Mouse (Mus musculus): ENCODE measurements around the gene Aldh9a1.

The Aldh9a1 gene

DNA sequence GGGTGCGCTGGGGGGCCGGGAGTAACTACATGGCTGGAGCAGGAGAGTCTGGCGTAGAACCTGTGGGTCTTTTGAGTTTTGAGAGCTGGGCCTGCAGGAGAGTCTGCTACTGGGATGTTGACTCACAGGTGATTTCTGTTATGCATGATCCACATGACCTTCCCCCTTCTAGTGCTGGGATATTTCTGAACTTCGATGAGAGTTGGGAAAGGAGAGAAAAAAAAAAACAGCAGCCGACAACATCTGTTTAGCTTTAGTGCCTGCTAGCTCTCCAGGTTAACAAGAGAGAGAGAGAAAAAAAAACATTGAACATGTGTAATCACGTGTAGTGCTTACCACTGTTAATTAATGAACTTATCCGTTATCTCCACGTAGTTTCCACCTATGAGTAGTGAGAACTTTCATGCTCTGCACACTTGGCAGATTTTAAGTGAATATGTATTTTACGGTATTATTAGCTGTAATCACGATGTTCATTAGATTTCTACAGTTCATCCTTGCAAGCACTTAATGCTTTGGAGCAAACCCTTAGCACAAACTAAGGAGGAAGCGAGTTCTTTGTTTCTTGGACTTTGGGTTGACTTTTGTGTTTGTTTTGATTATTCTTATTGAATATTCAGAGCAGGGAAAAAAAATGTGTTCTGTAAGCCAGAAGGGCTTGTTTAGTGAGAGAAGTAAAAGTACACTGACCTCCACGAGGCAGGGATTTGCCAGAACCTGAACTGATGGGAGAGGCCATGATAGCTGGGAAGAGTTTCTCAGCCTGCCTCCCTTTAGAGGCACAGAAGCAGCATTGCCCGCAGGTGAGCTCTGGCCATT is 1.0 kb downstream of the Aldh9a1 start:
- DNase-seq (ENCODE audit: low spot score in 2 of 2): no peak

DNA sequence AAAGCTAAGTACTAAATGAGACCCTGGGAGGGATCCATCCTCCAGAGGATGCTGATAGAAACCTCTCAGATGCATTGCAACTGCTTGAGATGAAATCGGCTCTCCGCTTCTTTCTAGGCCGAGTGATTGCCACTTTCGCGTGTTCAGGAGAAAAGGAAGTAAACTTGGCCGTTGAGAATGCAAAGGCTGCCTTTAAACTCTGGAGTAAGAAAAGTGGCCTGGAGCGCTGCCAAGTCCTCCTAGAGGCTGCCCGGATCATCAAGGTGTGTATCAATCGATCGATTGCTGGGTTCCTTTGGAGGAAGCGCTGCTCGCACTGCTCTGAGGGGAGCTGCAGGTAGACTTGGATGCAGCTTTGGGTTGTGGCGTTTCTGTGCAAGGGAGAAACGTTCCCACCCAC is 2.6 kb downstream of the Aldh9a1 start:
- DNase-seq (ENCODE audit: low spot score in 2 of 2): no peak

DNA sequence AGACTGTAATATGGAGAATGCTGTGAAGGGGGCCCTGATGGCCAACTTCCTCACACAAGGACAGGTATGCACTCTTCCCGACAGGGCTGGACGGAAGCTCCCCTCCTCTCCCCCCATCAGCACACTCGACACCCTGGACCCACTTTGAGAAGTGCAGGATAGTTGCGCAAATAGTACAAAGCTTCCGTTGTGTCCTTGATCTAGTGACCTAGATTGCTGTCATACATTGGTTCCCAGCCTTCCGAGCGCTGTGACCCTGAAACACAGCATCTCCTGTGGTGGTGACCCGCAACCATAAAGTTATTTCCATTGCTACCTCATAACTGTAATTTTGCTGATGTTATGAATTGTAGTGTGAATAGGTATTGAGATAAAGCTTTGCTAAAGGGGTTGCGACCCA is 7.6 kb downstream of the Aldh9a1 start:
- DNase-seq (ENCODE audit: low spot score in 2 of 2): no peak

DNA sequence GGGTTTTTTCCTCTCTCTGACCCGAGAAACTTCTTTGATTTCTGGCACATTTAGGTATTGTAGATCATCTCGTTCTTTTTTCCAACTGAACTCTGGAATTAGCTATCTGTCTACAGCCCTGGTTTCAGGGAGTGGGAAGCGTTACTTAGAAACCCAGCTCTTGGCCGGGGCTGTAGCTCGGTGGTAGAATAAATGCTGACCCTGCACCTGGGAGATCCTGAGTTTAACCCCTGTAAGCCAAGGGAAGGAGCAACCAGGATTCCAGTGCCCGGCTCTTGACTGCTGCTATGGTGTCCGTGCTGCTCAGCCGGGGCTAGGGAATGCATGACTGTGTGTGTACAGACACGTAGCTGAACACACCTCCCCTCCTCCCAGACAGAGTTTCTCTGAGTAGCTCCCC is 8.9 kb downstream of the Aldh9a1 start:
- no peak for DNase-seq (ENCODE audit: low spot score in 2 of 2)

DNA sequence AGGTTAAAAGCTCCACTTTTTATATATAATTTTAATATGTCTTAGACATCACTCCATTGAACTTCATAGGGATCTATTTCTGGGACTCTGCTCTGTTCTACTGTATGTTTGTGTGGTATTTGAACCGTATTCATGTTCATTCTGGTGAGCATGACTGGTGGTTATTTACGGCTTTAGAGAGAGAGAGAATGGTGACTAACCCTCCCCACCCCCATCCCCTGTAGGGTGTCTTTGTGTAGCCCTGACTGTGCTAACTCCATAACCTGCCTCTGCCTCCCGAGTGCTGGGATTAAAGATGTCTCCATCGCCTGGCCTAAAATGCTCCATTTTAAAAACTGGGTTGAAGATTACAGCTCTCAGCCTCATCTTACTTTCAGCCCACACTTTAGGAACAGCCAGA is 10.5 kb downstream of the Aldh9a1 start:
- DNase-seq (ENCODE audit: low spot score in 2 of 2): no peak

DNA sequence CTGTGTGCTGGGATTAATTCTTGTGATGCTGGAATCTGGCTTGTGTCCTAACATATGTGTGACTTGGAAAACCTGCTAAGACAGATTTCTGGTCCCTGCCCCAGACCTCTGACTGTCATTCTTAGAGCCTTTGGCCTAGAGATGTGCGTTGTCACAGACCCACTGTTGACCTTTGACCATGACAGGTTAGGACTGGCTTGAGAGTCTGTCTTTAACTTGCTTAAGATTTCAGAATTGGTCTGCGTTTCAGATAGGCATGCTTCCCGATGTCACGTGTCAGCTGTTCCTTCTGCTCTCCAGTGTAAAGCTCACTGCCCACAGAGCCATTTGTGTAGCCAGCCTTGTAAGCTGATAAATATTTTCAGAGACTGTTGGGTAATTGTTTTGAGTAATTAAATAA is 13.0 kb downstream of the Aldh9a1 start:
- DNase-seq (ENCODE audit: low spot score in 2 of 2): no peak

DNA sequence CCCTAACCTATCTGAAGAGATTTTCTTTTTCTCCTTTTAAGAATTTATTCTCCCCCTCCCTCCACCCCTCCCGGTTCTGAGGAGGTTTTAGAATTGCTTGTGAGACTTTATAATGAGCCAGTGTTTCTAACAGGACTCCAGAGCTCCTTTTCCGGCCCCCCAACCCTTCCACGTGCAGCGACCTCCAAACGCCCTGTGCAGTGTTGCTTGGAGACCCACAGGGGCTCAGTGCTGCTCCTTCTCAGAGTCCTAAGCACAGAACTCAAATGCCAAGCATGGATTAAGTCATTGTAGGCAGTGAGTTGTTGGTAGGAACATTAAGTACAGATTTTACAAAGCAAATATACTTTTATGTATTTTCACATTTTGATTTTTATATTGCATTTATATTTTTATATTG is 13.5 kb downstream of the Aldh9a1 start:
- DNase-seq (ENCODE audit: low spot score in 2 of 2): no peak

DNA sequence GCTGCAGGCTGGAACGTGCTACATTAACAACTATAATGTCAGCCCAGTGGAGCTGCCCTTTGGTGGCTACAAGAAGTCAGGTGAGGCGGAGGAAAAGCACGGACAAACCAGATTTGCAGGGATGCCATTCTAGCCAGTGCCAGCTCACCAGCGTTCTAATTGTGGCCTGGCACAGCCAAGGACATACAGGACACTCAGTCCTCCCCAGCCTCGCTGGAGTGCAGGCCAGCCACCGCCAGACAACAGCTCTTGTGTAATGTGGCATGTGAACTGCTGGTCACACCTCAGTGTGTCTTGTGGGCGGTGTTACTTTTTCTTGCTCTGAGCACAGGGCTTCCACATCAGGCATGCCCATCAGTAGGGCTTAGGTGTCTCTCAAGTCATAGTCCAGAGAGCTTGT is 16.0 kb downstream of the Aldh9a1 start:
- DNase-seq (ENCODE audit: low spot score in 2 of 2): peak; percentile 60 to 68

DNA sequence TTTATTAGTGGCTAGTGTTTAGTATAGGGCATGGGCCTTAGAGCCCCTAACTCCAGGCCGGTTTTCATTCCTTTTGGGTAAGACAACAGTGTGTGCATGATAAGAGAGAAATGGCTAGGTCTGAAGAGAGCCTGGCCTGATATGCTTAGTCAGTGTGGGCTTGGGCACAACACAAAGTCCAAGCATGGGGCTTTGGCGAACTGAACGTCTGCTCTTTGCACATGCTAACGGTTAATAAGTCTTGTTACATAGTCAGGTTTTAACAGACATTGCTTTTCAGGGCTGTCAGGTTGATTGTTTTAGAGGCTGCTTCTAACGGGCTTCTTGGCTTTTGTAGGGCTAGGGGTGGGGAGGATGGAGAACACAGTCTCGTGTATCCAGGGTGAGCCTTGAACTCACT is 16.8 kb downstream of the Aldh9a1 start:
- no peak for DNase-seq (ENCODE audit: low spot score in 2 of 2)

DNA sequence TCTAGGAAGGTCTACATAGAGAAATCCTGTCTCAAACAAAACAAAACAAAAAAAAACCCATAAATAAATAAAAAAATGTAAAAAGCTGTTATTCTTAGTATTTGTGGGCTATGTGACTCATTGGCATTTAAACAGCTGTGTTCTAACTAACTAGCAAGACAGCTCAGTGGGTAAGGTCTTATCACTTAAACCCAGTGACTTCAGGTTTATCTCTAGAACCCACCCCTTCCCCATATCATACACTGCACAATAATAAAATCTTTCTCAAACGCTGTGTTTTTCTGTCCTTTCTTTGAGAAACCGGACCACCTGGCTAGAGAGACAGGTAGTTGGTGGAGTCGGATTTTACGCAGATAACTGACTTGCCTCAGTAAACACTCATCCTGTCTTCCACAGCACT is 18.2 kb downstream of the Aldh9a1 start:
- no peak for DNase-seq (ENCODE audit: low spot score in 2 of 2)

DNA sequence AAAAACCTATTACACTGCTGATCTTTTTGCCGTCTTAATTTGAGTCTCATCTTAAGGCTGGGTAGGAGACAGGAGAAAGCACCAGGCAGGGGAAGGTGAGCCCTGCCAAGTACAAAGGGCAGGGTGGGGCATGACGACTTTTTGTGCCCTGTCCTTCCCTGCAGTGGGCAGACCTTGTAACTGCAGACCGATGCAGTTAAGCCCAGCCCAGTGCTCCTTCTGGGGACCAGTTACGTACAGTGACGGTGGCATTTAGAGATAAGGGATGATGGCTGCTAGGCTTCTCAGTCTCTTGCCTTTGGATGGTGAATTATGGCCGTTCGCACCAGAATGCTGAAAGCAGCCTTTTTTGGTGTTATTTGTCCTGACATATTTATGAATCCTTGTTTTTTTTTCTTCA is 18.7 kb downstream of the Aldh9a1 start:
- DNase-seq (ENCODE audit: low spot score in 2 of 2): no peak

DNA sequence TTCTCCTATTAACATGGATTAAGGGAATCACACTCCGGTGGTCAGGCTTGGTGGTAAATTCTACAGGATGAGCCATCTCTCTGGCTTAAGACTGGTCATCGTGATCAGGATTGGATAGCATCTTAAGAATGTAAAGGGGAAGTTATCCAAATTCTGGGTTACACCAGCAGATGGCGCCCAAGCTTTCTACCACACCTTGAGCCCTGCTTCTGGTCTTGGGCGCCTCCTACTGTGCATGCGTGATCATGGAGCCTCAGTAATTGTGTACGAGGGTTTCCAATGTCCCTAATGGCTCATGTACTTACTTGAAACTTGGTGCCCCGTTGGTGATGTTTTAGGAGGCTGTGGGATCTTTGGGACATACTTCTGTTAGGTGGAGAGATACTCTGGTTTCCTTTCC is 20.1 kb downstream of the Aldh9a1 start:
- DNase-seq (ENCODE audit: low spot score in 2 of 2): peak; percentile 65 to 85

DNA sequence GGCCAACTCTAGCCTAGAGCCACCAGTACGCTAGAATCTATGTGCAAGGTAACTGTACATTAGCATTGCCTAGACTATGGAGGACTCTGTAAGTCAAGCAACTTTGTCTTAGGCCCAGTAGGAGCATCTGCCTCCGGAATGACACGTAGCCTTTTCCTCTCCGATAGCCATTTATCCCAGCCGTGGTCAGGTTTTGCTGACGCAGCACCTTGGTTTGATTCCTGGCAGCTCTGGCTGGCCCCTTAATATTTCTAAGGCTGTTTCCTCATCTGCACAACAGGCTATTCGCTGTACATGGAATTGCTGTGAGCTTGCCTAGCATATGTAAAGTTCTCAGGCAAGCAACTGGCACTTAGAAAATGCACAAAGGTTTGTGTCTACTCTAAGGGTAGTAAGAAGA is 22.9 kb downstream of the Aldh9a1 start:
- no peak for DNase-seq (ENCODE audit: low spot score in 2 of 2)

DNA sequence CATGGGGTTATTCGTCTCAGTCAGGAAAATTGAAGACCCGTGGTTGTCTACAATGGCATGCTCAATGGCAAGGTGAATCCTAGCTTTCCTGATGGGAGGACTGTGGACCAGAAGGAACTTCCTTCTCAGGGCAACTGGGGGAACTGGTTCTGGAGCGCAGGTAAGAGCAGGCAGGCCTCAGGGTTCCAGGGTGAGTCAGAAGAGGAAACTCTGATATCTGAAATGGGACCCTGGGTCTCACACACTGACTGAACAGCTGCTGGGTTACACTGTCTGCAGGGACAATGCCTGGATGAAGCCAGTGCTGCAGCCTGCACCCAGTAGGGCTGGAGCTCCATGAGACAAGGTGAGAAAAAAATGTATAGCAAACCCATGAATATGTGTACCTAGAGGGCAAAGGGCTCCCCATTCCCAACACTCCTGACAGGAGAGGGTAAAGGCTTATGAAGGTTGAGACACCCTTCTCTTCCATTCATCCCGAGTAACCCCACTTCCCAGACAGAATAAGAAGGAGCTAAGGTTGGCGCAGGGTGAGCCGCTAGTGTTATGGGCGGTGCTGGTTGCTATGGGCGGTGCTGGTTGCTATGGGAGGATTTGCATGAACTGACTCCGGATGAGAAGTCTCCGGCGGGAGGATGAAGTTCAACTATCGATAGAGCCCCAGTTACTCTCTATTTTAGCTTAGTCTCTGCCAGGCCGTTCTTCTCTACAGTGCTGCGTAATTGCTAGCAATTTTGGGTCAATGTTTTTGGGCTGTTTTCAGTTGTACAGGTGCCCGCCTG is 24.4 kb downstream of the Aldh9a1 start:
- DNase-seq (ENCODE audit: low spot score in 2 of 2): peak in 1 of 2 experiments; percentile 41

DNA sequence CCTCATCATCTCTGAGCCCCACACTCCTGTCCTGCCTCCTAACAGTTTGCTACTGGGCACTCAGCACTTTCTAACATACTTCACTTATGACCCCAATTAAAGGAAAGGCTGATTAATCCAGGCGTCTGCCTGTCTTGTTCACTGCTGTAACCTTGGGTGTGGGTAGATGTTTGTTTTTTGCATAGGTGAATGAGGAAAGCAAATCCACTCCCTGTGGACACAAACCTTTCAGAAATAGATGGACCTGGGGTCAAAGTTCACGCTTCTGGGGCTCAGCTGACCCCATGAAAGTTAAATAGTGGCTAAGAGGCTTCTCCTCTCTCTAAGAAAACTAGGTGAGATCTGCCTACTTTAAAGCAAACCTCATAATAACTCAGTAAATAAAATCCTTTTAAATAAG is 25.2 kb downstream of the Aldh9a1 start:
- no peak for DNase-seq (ENCODE audit: low spot score in 2 of 2)

DNA sequence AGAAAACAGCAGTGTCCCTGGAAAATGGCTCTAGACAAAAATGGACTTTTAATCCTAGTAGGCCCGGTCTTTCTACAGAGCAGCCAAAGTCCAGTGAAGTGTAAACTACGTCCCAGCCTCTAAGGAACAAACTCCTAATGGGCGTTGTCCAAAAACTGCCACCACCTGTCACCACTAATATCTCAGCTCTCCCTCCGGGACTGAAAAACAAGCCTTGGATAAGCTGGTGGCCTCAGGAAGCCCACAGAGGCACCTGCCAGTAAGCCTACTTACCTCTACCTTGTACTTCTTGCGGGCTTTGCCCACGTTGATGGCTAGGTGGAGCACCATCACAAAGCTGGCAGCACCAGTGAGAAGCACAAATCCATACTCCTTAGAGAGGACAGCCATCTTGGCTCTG is 28.2 kb downstream of the Aldh9a1 start:
- no peak for DNase-seq (ENCODE audit: low spot score in 2 of 2)

DNA sequence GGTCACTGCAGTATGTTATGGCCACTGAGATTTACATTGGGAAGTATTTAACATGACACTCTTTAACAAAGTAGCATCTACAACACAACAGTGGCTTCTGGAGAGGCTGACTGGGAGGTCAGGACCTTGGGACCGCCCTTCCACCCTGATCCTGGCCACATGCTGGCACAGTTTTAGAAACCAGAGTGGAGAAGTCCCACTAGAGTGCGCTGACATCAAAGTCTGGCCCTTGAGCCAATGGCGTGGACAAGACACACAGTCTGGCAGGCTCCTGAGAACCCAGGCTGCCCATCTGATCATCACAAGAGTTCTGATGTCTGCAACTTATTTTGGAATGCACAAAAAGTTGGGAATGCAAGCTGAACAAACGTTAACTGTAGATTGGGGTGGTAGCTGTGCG is 30.0 kb downstream of the Aldh9a1 start:
- peak; percentile 23 to 28 for DNase-seq (ENCODE audit: low spot score in 2 of 2)

DNA sequence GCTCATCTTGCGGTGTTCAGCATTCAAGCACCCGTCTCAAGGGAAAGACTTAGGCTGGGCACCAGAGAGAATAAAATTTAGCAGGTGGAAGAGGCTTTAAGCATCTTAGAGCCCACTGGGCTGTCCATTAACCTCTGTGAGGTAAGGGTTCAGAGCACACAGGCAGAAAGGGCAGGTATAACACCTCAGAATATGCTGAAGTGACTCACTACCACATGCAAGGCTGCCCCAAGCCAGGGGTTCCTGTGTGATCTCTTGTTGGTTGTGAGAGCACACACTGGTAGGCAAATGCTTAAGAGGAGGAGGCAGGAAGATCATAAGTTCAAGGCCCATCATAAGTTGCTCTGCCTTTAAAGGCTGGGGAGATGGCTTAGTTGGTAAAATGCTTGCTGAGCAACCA is 30.4 kb downstream of the Aldh9a1 start:
- DNase-seq (ENCODE audit: low spot score in 2 of 2): no peak

DNA sequence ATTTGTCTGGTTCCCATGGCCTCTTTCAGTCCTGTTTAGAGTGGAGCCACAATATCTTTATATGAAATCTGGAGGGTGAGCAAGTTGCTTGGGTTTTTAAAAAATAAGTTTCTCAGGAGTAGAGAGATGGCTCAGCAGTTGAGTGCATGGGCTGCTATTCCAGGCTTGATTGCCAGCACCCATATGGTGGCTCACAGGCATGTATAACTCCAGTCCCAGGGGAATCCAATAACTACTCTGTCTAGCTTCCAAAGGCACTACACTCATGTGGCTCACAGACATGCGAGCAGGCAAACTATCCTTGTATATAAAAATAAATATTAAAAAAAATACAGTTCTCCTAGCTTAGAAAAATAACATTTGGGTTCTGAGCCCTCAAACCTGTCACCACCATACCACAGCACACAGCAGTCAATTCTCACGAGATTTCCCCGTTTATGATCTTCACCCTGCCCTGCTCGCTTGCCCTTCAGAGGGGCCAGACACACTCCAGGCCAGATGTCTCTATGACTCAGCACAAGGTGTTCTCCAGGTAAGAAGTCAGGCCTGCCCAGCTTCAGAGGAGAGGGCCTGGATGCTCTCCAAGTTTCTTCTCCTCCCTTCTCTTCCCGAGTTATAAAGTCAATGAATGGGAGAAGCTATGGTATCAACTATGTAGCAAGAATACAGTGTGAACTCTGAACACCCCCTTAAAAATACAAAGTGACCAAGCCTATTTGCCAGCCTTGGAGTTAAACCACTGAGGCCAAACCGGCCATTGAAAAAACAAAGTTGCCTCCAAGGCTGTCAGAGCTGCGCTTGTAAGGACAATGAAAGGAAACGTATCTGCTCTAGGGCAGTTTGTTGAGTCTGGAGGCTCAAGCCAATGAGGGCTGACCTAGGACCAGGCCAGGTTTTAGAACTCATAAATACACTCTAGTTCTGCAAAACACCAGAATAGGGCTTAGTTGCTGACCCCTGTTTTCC is 31.5 kb downstream of the Aldh9a1 start:
- DNase-seq (ENCODE audit: low spot score in 2 of 2): no peak

DNA sequence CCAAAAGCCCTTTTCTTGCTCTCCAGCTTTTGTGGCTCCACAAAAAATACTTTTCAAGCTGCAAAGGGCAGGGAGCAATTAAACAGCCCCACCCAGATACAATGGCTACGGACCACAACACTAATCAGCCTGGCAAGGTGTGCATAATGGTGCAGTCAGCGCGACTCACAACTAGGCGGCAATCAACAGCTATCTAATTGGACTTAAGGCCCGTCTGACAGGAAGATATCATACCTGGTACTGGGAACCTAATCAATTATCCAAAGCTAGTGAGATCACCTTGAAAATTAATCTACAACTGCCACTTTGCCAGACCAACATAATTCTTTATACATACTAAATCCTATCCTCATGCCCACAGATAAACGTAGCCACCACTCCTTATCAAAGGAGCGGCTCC is 32.5 kb downstream of the Aldh9a1 start:
- no peak for DNase-seq (ENCODE audit: low spot score in 2 of 2)

DNA sequence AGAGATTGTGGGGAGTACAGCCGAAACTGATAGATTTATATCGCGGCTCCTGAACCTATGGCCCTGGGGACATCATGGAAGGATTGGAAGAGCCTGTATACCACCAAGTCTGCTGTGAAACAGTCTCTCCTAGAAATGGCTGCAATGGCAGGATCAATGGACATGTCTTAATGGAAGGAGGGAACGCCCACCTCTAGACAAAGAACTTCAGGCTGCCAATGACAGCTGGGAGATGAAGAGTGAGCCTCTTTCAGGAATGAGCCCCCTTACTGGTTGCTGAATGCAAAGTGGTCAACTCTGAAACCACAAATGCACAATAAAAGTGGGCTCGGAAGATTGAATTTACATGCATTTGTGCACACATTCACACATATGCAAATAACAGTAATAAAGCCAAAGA is 33.0 kb downstream of the Aldh9a1 start:
- no peak for DNase-seq (ENCODE audit: low spot score in 2 of 2)

DNA sequence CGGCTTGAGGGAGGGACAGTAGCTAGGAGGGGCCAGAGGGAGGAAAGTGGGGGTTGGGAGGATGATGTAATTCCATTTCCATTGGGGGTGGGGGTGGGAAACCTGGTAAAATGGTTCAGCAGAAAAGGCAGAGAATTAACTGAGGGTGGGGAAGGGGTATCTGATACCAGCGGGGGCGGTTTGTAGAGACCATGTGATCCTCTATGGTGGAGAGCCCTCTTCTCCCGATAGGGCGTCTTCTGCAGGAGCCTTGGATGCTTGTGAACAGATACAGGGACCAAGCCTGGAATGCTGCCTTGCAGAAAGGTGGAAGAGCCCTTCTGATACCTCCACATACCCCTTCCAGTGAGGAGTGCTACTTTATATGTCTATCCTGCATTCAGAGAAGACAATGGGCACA is 33.4 kb downstream of the Aldh9a1 start:
- no peak for DNase-seq (ENCODE audit: low spot score in 2 of 2)
